Mouse (Mus musculus) cerebellum, adult 2 months (tissue): ENCODE measurements at regions not wholly inside any gene's neighbourhood (a gene's known extent, or its start where the extent isn't known, plus 50 kb on each side); places are given as distances from the start of the nearest gene placed in this dataset.

Experiments used
- DNase-seq, 2 experiments: peaks; one replicate each; pipeline ENCODE4 v3.0.0; 2021
- H3K27ac ChIP-seq: fragments of 200-500 bp; 2 replicates; pipeline ENCODE4 v1.5.1; 2012; ENCODE audit warnings: low read length, control low read depth, inconsistent platforms; ENCODE audit not compliant: insufficient read depth
- H3K27me3 ChIP-seq: fragments of 200-500 bp; 2 replicates; pipeline ENCODE4 v1.6.1; 2012; ENCODE audit warnings: inconsistent platforms, mild to moderate bottlenecking, low read length, moderate library complexity; ENCODE audit not compliant: control insufficient read depth, insufficient read depth
- H3K4me1 ChIP-seq: fragments of 200-500 bp; 2 replicates; pipeline ENCODE4 v1.6.1; 2011; ENCODE audit warnings: low read length; ENCODE audit not compliant: control insufficient read depth, insufficient read depth
- H3K4me3 ChIP-seq: fragments of 200-500 bp; replicated peaks from 2 replicates; pipeline ENCODE3; 2011; ENCODE audit warnings: mild to moderate bottlenecking, low read depth, low read length, control low read depth; ENCODE audit not compliant: insufficient read depth
- CTCF ChIP-seq: fragments of 200-500 bp; IDR thresholded peaks from 2 replicates; pipeline ENCODE4 v1.5.1; 2011; ENCODE audit warnings: low read depth, mild to moderate bottlenecking, control low read depth, low read length, moderate library complexity, borderline replicate concordance; ENCODE audit not compliant: insufficient read depth
- POLR2A ChIP-seq: fragments of 200-500 bp; IDR thresholded peaks from 2 replicates; pipeline ENCODE4 v1.6.1; 2011; ENCODE audit warnings: low read length, control low read depth, borderline replicate concordance; ENCODE audit not compliant: insufficient read depth
- WGBS: fragments of 180-500 bp; shearing (Covaris S2); methylation state at CpG from one replicate; pipeline ENCODE4 v1.1.7; 2018; 5-methylcytosine and 5-hydroxymethylcytosine counted together

GRCm38 (mm10) chr5:133656837-133657236 lies 442.7 kb upstream of the Castor2 start:
- H3K27me3 ChIP-seq, result no peaks in the 10 kb centered on the region; the same call in 1 of the 2 replicates
- H3K27ac ChIP-seq, result no peak overlapping the region
- DNase-seq, result no peak
- no peak for TF ChIP-seq POLR2A
- no peak for TF ChIP-seq CTCF
- H3K4me3 ChIP-seq, result no peak overlapping the region
- 80% methylated on average over 8 of the region's 8 CpGs for WGBS
- H3K4me1 ChIP-seq, result no peaks in the 10 kb centered on the region

- Histone ChIP-seq H3K27me3 (no peaks in the 10 kb centered on the region; the same call in 1 of the 2 replicates), H3K27ac (no peak overlapping the region), H3K4me3 (no peak overlapping the region), H3K4me1 (no peaks in the 10 kb centered on the region)
- no peak for DNase-seq
- no peak for TF ChIP-seq POLR2A
- no peak for TF ChIP-seq CTCF
- WGBS, result 78% methylated on average over 1 of the region's 1 CpGs
Observed at GRCm38 (mm10) chr5:133653431-133653830, 446.1 kb upstream of the Castor2 start.

- WGBS, result 85% methylated on average over 3 of the region's 3 CpGs
- no peak overlapping the region for H3K4me3 ChIP-seq
- peak in 1 of 2 experiments; percentile 8 for DNase-seq
- H3K27me3 ChIP-seq, result no peaks in the 10 kb centered on the region
- TF ChIP-seq POLR2A (no peak), CTCF (no peak)
- no peak overlapping the region for H3K27ac ChIP-seq
- no peaks in the 10 kb centered on the region for H3K4me1 ChIP-seq
Observed at GRCm38 (mm10) chr5:133650246-133650645, 449.3 kb upstream of the Castor2 start.

- TF ChIP-seq CTCF (no peak), POLR2A (no peak)
- 81% methylated on average over 3 of the region's 3 CpGs for WGBS
- no peaks in the 10 kb centered on the region for H3K27me3 ChIP-seq
- no peak overlapping the region for H3K4me3 ChIP-seq
- DNase-seq, result no peak
- no peak overlapping the region for H3K27ac ChIP-seq
- no peaks in the 10 kb centered on the region for H3K4me1 ChIP-seq
Observed at GRCm38 (mm10) chr5:133645696-133646195, 453.8 kb upstream of the Castor2 start.

- 50% methylated on average over 2 of the region's 2 CpGs for WGBS
- no peak overlapping the region for H3K4me3 ChIP-seq
- no peak for TF ChIP-seq POLR2A
- no peak for TF ChIP-seq CTCF
- no peaks in the 10 kb centered on the region for H3K27me3 ChIP-seq
- DNase-seq, result no peak
- no peak overlapping the region for H3K27ac ChIP-seq
- no peaks in the 10 kb centered on the region for H3K4me1 ChIP-seq
Observed at GRCm38 (mm10) chr5:133643326-133643725, 456.2 kb upstream of the Castor2 start.

GRCm38 (mm10) chr5:133634481-133634880 lies 465.0 kb upstream of the Castor2 start:
- Histone ChIP-seq H3K27me3 (no peaks in the 10 kb centered on the region; the same call in 1 of the 2 replicates), H3K4me3 (no peak overlapping the region), H3K27ac (no peak overlapping the region), H3K4me1 (no peaks in the 10 kb centered on the region)
- no peak for TF ChIP-seq CTCF
- no peak for TF ChIP-seq POLR2A
- no peak for DNase-seq
- WGBS, result 22% methylated on average over 5 of the region's 5 CpGs

GRCm38 (mm10) chr5:133631812-133632211 lies 467.7 kb upstream of the Castor2 start:
- Histone ChIP-seq H3K27me3 (no peaks in the 10 kb centered on the region; the same call in 1 of the 2 replicates), H3K27ac (no peak overlapping the region), H3K4me3 (no peak overlapping the region), H3K4me1 (no peaks in the 10 kb centered on the region)
- no peak for DNase-seq
- TF ChIP-seq CTCF, result no peak
- TF ChIP-seq POLR2A, result no peak

- Histone ChIP-seq H3K27me3 (no peaks in the 10 kb centered on the region), H3K27ac (no peak overlapping the region), H3K4me1 (0 out of 2 replicates have a peak, but pooled peaks cover 3% of the 10 kb centered on the region), H3K4me3 (no peak overlapping the region)
- DNase-seq, result peak in 1 of 2 experiments; percentile 6
- TF ChIP-seq POLR2A (no peak), CTCF (no peak)
- 39% methylated on average over 8 of the region's 8 CpGs for WGBS
Observed at GRCm38 (mm10) chr5:133619347-133619746, 480.2 kb upstream of the Castor2 start.
